In the genomic region with DNA sequence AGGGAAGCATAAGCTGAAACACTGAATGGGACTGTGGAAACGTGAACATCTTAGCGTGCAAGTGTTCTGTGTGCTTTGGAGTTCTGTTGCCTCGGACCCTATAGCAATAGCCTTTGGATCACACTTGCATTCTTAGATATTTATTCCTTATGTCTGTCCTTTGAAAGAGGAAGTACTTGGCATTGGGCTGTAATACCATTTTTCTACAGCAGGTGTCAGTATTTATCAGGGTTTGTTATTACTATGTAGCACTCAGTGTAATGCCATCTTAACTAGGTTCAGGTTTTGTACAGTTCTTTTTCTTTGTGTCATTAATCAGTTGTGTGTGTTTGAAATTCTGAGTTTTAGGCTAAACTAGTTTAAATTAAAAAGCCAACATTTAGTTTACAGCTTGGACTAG, we compare ENCODE assay signal across 10 mouse cellular contexts. TPM values are rescaled to one million over a fixed set of nuclear protein-coding genes. Genes with fewer than 3 reads are reported as not detected.
A peak's percentile ranks its signal among the peaks of the same experiment; 100 is the strongest.
DNase-seq lines count a peak whose midpoint lies in the region; ATAC-seq and TF ChIP-seq lines count a peak whose summit lies in the region.
"Had no signal": no experiment of that assay in that cellular context is flagged by ENCODE, and none has a peak within 500 bp of the region (broad histone marks: within the 10 kb centered on the region; RNA-seq: fewer than 3 reads in every experiment).

No protein-coding gene starts in this region.

- 54% methylated on average over 3 of the region's 3 CpGs for WGBS in hindbrain, embryonic 14.5 days
- 55% methylated on average over 3 of the region's 3 CpGs for WGBS in hindbrain, embryonic 10.5 days
- 45% methylated on average over 3 of the region's 3 CpGs for WGBS in midbrain, postnatal 0 days

- no peak overlapping the region for H3K4me2 ChIP-seq in hindbrain, embryonic 14.5 days (replicated peaks)
- H3K4me2 ChIP-seq in midbrain, postnatal 0 days (ENCODE audit: low read depth, low read length, poor library complexity, severe bottlenecking) = no peak overlapping the region
- H3K4me2 ChIP-seq: embryonic facial prominence, embryonic 15.5 days; liver, embryonic 15.5 days had no signal

- intact Hi-C loops in gastrocnemius, postnatal 14 days (cut with DNase I; ENCODE audit: low total_unique reads) = loop anchor here (10.0 kb wide), 1 partner anchor 329 kb away; no protein-coding TSS in a partner anchor

- no peak for ATAC-seq in hindbrain, embryonic 14.5 days (ENCODE audit: low FRiP score)
- ATAC-seq in midbrain, postnatal 0 days (ENCODE audit: low FRiP score) = 0 out of 2 replicates have a peak, but pooled peaks have one; percentile 41

- peak; percentile 78 for TF ChIP-seq CTCF in midbrain, postnatal 0 days (IDR thresholded peaks at IDR 0.05)

- H3K27ac ChIP-seq in hindbrain, embryonic 14.5 days = no peak overlapping the region
- no peak overlapping the region for H3K27ac ChIP-seq in hindbrain, embryonic 10.5 days
- H3K27ac ChIP-seq in midbrain, postnatal 0 days (ENCODE audit: low read depth, low read length) = no peak overlapping the region
- H3K27ac ChIP-seq: embryonic facial prominence, embryonic 15.5 days; liver, embryonic 15.5 days had no signal

- H3K27me3 ChIP-seq in hindbrain, embryonic 14.5 days (ENCODE audit: control insufficient read depth, insufficient read depth, low read length) = no peaks in the 10 kb centered on the region
- H3K27me3 ChIP-seq in hindbrain, embryonic 10.5 days (ENCODE audit: insufficient read depth, poor library complexity, severe bottlenecking) = no peaks in the 10 kb centered on the region
- H3K27me3 ChIP-seq in midbrain, postnatal 0 days (ENCODE audit: insufficient read depth, low read length) = no peaks in the 10 kb centered on the region
- H3K27me3 ChIP-seq: embryonic facial prominence, embryonic 15.5 days; liver, embryonic 15.5 days had no signal

- no peak overlapping the region for H3K9ac ChIP-seq in hindbrain, embryonic 14.5 days
- H3K9ac ChIP-seq in midbrain, postnatal 0 days (replicated peaks; ENCODE audit: low read length, poor library complexity, severe bottlenecking) = no peak overlapping the region
- H3K9ac ChIP-seq: embryonic facial prominence, embryonic 15.5 days; liver, embryonic 15.5 days had no signal

- H3K4me3 ChIP-seq in hindbrain, embryonic 14.5 days (replicated peaks; ENCODE audit: low read length) = no peak overlapping the region
- H3K4me3 ChIP-seq in hindbrain, embryonic 10.5 days = no peak overlapping the region
- H3K4me3 ChIP-seq in midbrain, postnatal 0 days (ENCODE audit: low read depth, low read length) = no peak overlapping the region
- H3K4me3 ChIP-seq: embryonic facial prominence, embryonic 15.5 days; liver, embryonic 15.5 days had no signal

- no peaks in the 10 kb centered on the region for H3K4me1 ChIP-seq in hindbrain, embryonic 14.5 days (replicated peaks; ENCODE audit: control insufficient read depth, insufficient read depth, low read length)
- no peaks in the 10 kb centered on the region for H3K4me1 ChIP-seq in hindbrain, embryonic 10.5 days (replicated peaks)
- H3K4me1 ChIP-seq in midbrain, postnatal 0 days (ENCODE audit: insufficient read depth, low read length) = no peaks in the 10 kb centered on the region
- H3K4me1 ChIP-seq: embryonic facial prominence, embryonic 15.5 days; liver, embryonic 15.5 days had no signal

- H3K36me3 ChIP-seq in hindbrain, embryonic 14.5 days (replicated peaks; ENCODE audit: control insufficient read depth, insufficient read depth) = no peaks in the 10 kb centered on the region
- H3K36me3 ChIP-seq in hindbrain, embryonic 10.5 days = peaks cover 23% of the 10 kb centered on the region; the same call in 1 of the 2 replicates
- no peaks in the 10 kb centered on the region for H3K36me3 ChIP-seq in midbrain, postnatal 0 days (ENCODE audit: insufficient read depth, low read length)

- DNase-seq in hindbrain, embryonic 14.5 days (ENCODE audit: low spot score) = peak; percentile 84
- no peak for DNase-seq in hindbrain, embryonic 10.5 days (ENCODE audit: low spot score)
- peak; percentile 68 for DNase-seq in thymus, postnatal 0 days (ENCODE audit: low spot score)
- no peak for DNase-seq in thymus, postnatal 4 days
- peak; percentile 41 for DNase-seq in embryo, embryonic 10 days (ENCODE audit: low spot score)
- DNase-seq in midbrain, postnatal 0 days (ENCODE audit: low spot score) = peak; percentile 80
- DNase-seq in gastrocnemius, postnatal 14 days = no peak
- no peak for DNase-seq in layer of hippocampus, postnatal 10 days (ENCODE audit: low spot score in 2 of 2)

- H3K9me3 ChIP-seq in hindbrain, embryonic 14.5 days (ENCODE audit: control insufficient read depth, low read length) = no peaks in the 10 kb centered on the region
- no peaks in the 10 kb centered on the region for H3K9me3 ChIP-seq in hindbrain, embryonic 10.5 days
- H3K9me3 ChIP-seq in midbrain, postnatal 0 days (ENCODE audit: low read length) = no peaks in the 10 kb centered on the region
- H3K9me3 ChIP-seq: embryonic facial prominence, embryonic 15.5 days; liver, embryonic 15.5 days had no signal

RNA-seq across cellular contexts. Expression of a gene that starts 18.1 kb away (rescaled TPM):
- polyA plus RNA-seq in hindbrain, embryonic 14.5 days (2014; fragmentation: Nextera tagmentation; extraction: Ambion mirVana) = 137 and 139 TPM in 2 replicates
- polyA plus RNA-seq in hindbrain, embryonic 10.5 days (2016; fragmentation: Nextera tagmentation; extraction: Ambion mirVana) = 80.5 and 104 TPM in 2 replicates
- polyA plus RNA-seq in thymus, postnatal 0 days (2015; fragmentation: Nextera tagmentation; extraction: Ambion mirVana) = 322 and 331 TPM in 2 replicates
- 46.5 and 66.8 TPM in 2 replicates for total RNA-seq in midbrain, postnatal 0 days (2014; rRNA removed)
- polyA plus RNA-seq in midbrain, postnatal 0 days (2015; fragmentation: Nextera tagmentation; extraction: Ambion mirVana) = 179 and 183 TPM in 2 replicates
- total RNA-seq in gastrocnemius, postnatal 14 days (2021) = 10 to 100 TPM; 28.2 to 32.2 TPM
- total RNA-seq in layer of hippocampus, postnatal 10 days (2021) = 100 to 1,000 TPM; 118 to 122 TPM

Comparison
In these comparisons a context has a peak if more than half of its experiments do, and no peak if none do; other contexts are left out.
1. DNase-seq: peak in hindbrain, embryonic 14.5 days (single experiment), thymus, postnatal 0 days (single experiment), embryo, embryonic 10 days (single experiment) and midbrain, postnatal 0 days (single experiment); none in hindbrain, embryonic 10.5 days (single experiment), thymus, postnatal 4 days (single experiment), gastrocnemius, postnatal 14 days (single experiment) and layer of hippocampus, postnatal 10 days (0 of 2).